Mouse (Mus musculus) intestine, embryonic 14.5 days (tissue): Measurements from ENCODE around the gene Senp7. TPM values are rescaled to one million over a fixed set of nuclear protein-coding genes. Genes with fewer than 3 reads are reported as not detected.

Experiments used
- ATAC-seq: fragments of 200-750 bp; cut with Nextera tagmentation; replicated peaks from 2 replicates; pipeline ENCODE4 v1.8.0; 2017; ENCODE audit warnings: low read depth, moderate number of reproducible peaks, moderate TSS enrichment, moderate library complexity; ENCODE audit not compliant: low FRiP score, low TSS enrichment
- DNase-seq: peaks from one replicate; pipeline ENCODE4 v3.0.0-alpha.2; 2018; ENCODE audit warnings: low spot score
- H3K27ac ChIP-seq: fragments of 300-500 bp; sonication (generic); 2 replicates; pipeline ENCODE4 v1.5.1; 2014; ENCODE audit warnings: low read depth, mild to moderate bottlenecking, control low read depth
- H3K27me3 ChIP-seq: fragments of 300-500 bp; sonication (generic); replicated peaks from 2 replicates; pipeline ENCODE4 v1.6.1; 2014; ENCODE audit warnings: low read length, control low read depth; ENCODE audit not compliant: control insufficient read depth, insufficient read depth
- H3K36me3 ChIP-seq: fragments of 300-500 bp; sonication (generic); 2 replicates; pipeline ENCODE4 v1.6.1; 2014; ENCODE audit warnings: low read length, control low read depth; ENCODE audit not compliant: control insufficient read depth, insufficient read depth
- H3K4me1 ChIP-seq: fragments of 300-500 bp; sonication (generic); replicated peaks from 2 replicates; pipeline ENCODE4 v1.6.1; 2014; ENCODE audit warnings: low read length, control low read depth, mixed read lengths; ENCODE audit not compliant: control insufficient read depth, insufficient read depth
- H3K4me2 ChIP-seq: fragments of 300-500 bp; sonication (generic); 2 replicates; pipeline ENCODE4 v1.6.1; 2014; ENCODE audit warnings: low read length
- H3K4me3 ChIP-seq: fragments of 300-500 bp; sonication (generic); 2 replicates; pipeline ENCODE4 v1.5.1; 2014; ENCODE audit warnings: low read depth, low read length, control low read depth, mixed read lengths
- H3K9ac ChIP-seq: fragments of 300-500 bp; sonication (generic); 2 replicates; pipeline ENCODE4 v1.6.1; 2014; ENCODE audit warnings: mild to moderate bottlenecking, low read length
- H3K9me3 ChIP-seq: fragments of 300-500 bp; sonication (generic); 2 replicates; pipeline ENCODE4 v1.6.1; 2016; ENCODE audit warnings: low read length, control low read depth; ENCODE audit not compliant: control insufficient read depth
- WGBS: fragments of 180-500 bp; shearing (Covaris S2); extraction: QIAGEN DNeasy Blood & Tissue Kit; methylation state at CpG from one replicate; pipeline ENCODE4 v1.1.7; 2014; 5-methylcytosine and 5-hydroxymethylcytosine counted together
- polyA plus RNA-seq: library from polyadenylated mRNA; unstranded; fragments of >200 nt; fragmentation: Nextera tagmentation; extraction: Ambion mirVana; gene quantifications from 2 replicates; pipeline ENCODE4 v1.2.1, GENCODE M21; 2014

The Senp7 gene
- polyA plus RNA-seq, 1 experiment from 2014 or later, result 28.0 TPM

- H3K4me1 ChIP-seq, result peaks cover 20% of the 10 kb centered on the region
- no peaks in the 10 kb centered on the region for H3K27me3 ChIP-seq
- H3K4me2 ChIP-seq, result peak within 1 kb of the TSS; percentile 85
- H3K4me3 ChIP-seq, result peak within 1 kb of the TSS; percentile 96
- H3K9ac ChIP-seq, result peak within 1 kb of the TSS; percentile 96
- 0% methylated on average over 39 of the region's 39 CpGs for WGBS
- DNase-seq (peak; percentile 98), ATAC-seq (peak; percentile 100)
- peak within 1 kb of the TSS; percentile 88 for H3K27ac ChIP-seq
- H3K36me3 ChIP-seq, result peaks cover 49% of the 10 kb centered on the region
- no peaks in the 10 kb centered on the region for H3K9me3 ChIP-seq
These were observed 18.5 kb upstream of the Senp7 start, which contains the start of gene Pcnp for GRCm38 (mm10) chr16:56029661-56030082. Gene Pcnp, minus strand, starts transcription at chr16:56029739.

- H3K27ac ChIP-seq, result no peak overlapping the region
- no peak overlapping the region for H3K9ac ChIP-seq
- WGBS, result 93% methylated on average over 6 of the region's 6 CpGs
- H3K36me3 ChIP-seq, result peaks cover 36% of the 10 kb centered on the region
- H3K4me2 ChIP-seq, result no peak overlapping the region
- ATAC-seq (no peak), DNase-seq (no peak)
- H3K9me3 ChIP-seq, result no peaks in the 10 kb centered on the region
- H3K27me3 ChIP-seq, result no peaks in the 10 kb centered on the region
- no peak overlapping the region for H3K4me3 ChIP-seq
- peaks cover 16% of the 10 kb centered on the region for H3K4me1 ChIP-seq
These were observed 13.6 kb upstream of the Senp7 start for GRCm38 (mm10) chr16:56034566-56034965.

DNA sequence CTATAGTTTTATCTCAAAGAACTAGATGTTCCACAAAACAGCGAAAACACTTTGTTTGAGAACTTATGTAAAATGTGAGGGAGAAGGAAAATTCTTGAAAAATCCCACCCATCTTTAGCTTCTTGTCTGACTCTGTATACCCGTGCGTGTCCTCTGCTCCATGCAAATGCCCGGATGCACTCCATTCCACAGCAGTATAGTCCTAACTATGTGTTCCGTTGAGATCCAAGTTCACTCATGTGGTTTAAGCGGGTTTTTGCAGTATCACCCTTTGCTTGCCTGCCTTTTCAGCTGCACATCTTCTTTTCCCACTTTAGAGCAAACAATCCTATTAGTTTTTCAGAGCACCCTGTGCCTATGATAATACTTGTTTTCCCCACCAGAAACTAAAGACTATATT lies 11.6 kb upstream of the Senp7 start:
- peaks cover 8% of the 10 kb centered on the region for H3K4me1 ChIP-seq
- peak overlapping the region; percentile 89 for H3K9ac ChIP-seq
- ATAC-seq (no peak), DNase-seq (no peak)
- WGBS, result 51% methylated on average over 6 of the region's 6 CpGs
- H3K27me3 ChIP-seq, result no peaks in the 10 kb centered on the region
- no peaks in the 10 kb centered on the region for H3K9me3 ChIP-seq
- peaks cover 36% of the 10 kb centered on the region for H3K36me3 ChIP-seq
- peak overlapping the region; percentile 88 for H3K4me2 ChIP-seq
- peak overlapping the region; percentile 96 for H3K4me3 ChIP-seq
- no peak overlapping the region for H3K27ac ChIP-seq

DNA sequence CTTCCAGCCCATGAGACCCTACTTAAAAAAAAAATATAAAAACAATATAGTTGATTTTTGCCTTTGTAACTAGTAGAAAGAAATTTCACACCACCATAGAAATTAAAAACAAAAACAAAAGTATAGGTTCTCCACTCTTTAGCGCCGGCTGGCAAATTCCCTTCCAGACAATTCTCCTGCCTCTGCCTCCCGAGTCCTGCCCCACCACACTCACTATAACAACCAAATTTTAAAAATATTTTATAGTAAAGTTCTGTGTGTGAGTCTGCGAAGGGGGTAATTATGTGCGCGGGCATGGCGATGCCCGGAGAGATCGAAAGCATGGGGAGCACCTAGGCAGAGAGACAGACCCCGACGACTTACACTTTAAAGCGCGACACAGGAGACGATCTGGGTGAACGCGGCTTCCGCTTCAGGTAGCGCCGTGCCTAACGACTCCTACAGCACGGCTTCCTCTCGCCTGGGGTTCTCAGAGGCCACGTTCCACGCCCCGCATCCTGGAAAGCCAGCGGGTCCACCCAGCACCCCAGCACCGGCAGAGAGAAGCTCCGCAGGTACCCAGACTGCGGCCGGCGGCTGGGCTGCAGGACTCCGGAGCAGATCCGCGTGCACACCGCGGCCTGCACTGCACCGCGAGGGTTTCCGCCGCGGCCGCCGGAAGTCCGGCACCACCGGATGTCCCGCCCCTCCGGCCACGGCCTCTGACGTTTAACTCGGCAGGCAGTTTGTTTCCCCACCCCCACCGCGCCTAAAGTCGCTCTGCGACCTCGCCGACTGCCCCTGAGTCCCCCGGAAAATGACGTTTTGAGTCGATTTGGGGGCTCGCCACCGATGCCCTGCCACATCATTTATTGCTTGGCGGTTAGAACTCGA lies 10.8 kb upstream of the Senp7 start, which contains the start of gene Trmt10c:
TSS of gene Trmt10c (minus strand) at position 682 of the 873 bp plus-strand sequence.
- peaks cover 28% of the 10 kb centered on the region for H3K36me3 ChIP-seq
- H3K4me3 ChIP-seq, result peak within 1 kb of the TSS; percentile 96
- under 1% methylated on average over 63 of the region's 63 CpGs for WGBS
- peaks cover 8% of the 10 kb centered on the region for H3K4me1 ChIP-seq
- H3K9me3 ChIP-seq, result no peaks in the 10 kb centered on the region
- H3K27me3 ChIP-seq, result no peaks in the 10 kb centered on the region
- peak within 1 kb of the TSS; percentile 88 for H3K27ac ChIP-seq
- peak within 1 kb of the TSS; percentile 89 for H3K9ac ChIP-seq
- DNase-seq (peak; percentile 96), ATAC-seq (peak; percentile 100)
- peak within 1 kb of the TSS; percentile 88 for H3K4me2 ChIP-seq

- H3K9ac ChIP-seq, result peak overlapping the region; percentile 89
- WGBS, result 29% methylated on average over 8 of the region's 8 CpGs
- peak overlapping the region; percentile 96 for H3K4me3 ChIP-seq
- ATAC-seq (0 out of 2 replicates have a peak, but pooled peaks have one; percentile 47), DNase-seq (no peak)
- peak overlapping the region; percentile 88 for H3K4me2 ChIP-seq
- peak overlapping the region; percentile 88 for H3K27ac ChIP-seq
- H3K9me3 ChIP-seq, result no peaks in the 10 kb centered on the region
- no peaks in the 10 kb centered on the region for H3K27me3 ChIP-seq
- H3K4me1 ChIP-seq, result peaks cover 8% of the 10 kb centered on the region
- peaks cover 21% of the 10 kb centered on the region for H3K36me3 ChIP-seq
These were observed 10.0 kb upstream of the Senp7 start for GRCm38 (mm10) chr16:56038090-56038489.

DNA sequence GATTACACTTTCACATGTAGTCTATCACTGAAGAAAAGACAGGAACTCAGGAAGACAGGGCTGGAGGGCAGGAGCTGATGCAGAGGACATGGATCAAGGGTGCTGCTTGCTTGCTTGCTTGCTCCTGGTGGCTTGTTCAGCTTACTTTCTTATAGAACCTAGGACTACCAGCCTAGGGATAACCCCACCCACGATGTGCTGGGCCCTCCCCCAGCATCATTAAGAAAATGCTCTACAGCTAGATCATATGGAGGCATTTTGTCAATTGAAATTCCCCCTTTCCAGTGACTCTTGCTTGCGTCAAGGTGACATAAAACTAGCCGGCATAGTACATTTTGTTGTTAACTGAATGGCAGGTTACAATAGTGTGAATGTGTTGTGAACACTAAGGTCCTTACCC lies 7.8 kb downstream of the Senp7 start:
- Histone ChIP-seq H3K4me2 (no peak overlapping the region), H3K36me3 (no peaks in the 10 kb centered on the region), H3K4me1 (no peaks in the 10 kb centered on the region), H3K9me3 (no peaks in the 10 kb centered on the region), H3K4me3 (no peak overlapping the region), H3K27me3 (no peaks in the 10 kb centered on the region), H3K9ac (no peak overlapping the region), H3K27ac (no peak overlapping the region)
- no peak for DNase-seq
- no peak for ATAC-seq
- 78% methylated on average over 3 of the region's 3 CpGs for WGBS

DNA sequence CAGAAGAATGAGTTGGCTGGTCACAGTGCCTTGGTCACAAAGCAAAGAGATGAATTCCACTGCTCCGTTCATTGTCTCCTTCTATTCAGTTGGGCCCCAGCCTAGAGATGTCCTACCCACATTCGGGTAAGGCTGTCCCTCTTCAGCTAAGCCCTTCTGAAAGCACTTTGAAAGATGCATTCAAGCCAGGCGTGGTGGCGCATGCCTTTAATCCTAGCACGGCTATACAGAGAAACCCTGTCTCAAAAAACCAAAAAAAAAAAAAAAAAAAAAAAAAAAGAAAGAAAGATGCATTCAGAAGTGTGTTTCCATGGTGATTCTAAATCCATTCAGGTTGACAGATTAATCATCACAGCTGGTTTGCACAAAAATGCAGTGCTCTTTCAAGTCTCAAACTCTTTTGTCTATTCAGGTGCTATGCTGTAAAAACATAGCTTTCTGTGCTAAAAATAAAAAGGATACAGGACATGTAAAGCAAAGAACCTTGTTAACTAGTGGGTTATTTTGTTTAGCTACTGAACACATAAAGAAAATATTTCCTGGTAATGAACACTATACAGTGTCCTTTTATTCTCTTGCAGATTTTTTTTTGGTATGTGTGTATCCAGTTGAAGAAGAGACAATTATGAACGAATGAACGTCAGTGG lies 8.9 kb downstream of the Senp7 start:
- H3K27ac ChIP-seq, result no peak overlapping the region
- H3K9me3 ChIP-seq, result no peaks in the 10 kb centered on the region
- no peaks in the 10 kb centered on the region for H3K36me3 ChIP-seq
- no peak overlapping the region for H3K4me2 ChIP-seq
- H3K4me1 ChIP-seq, result no peaks in the 10 kb centered on the region
- DNase-seq, result no peak
- 75% methylated on average over 7 of the region's 7 CpGs for WGBS
- H3K9ac ChIP-seq, result no peak overlapping the region
- no peak for ATAC-seq
- no peak overlapping the region for H3K4me3 ChIP-seq
- no peaks in the 10 kb centered on the region for H3K27me3 ChIP-seq

GRCm38 (mm10) chr16:56058151-56058550 lies 10.0 kb downstream of the Senp7 start:
- ATAC-seq, result no peak
- H3K4me2 ChIP-seq, result no peak overlapping the region

More at GRCm38 (mm10) chr16:56058151-56058550, 10.0 kb downstream of the Senp7 start:
- H3K4me1 ChIP-seq, result no peaks in the 10 kb centered on the region
- 84% methylated on average over 10 of the region's 10 CpGs for WGBS
- no peak for DNase-seq
- no peak overlapping the region for H3K4me3 ChIP-seq
- no peak overlapping the region for H3K27ac ChIP-seq
- no peaks in the 10 kb centered on the region for H3K36me3 ChIP-seq
- H3K27me3 ChIP-seq, result no peaks in the 10 kb centered on the region
- no peaks in the 10 kb centered on the region for H3K9me3 ChIP-seq
- H3K9ac ChIP-seq, result no peak overlapping the region
